Mouse (Mus musculus): ENCODE data around the gene Chrna5. TPM values are rescaled to one million over a fixed set of nuclear protein-coding genes. Genes with fewer than 3 reads are reported as not detected.
A peak's percentile ranks its signal among the peaks of the same experiment; 100 is the strongest.

Chrna5 gene
- polyA plus RNA-seq, 1 experiment from 2014 or later = 1.2 TPM

DNA sequence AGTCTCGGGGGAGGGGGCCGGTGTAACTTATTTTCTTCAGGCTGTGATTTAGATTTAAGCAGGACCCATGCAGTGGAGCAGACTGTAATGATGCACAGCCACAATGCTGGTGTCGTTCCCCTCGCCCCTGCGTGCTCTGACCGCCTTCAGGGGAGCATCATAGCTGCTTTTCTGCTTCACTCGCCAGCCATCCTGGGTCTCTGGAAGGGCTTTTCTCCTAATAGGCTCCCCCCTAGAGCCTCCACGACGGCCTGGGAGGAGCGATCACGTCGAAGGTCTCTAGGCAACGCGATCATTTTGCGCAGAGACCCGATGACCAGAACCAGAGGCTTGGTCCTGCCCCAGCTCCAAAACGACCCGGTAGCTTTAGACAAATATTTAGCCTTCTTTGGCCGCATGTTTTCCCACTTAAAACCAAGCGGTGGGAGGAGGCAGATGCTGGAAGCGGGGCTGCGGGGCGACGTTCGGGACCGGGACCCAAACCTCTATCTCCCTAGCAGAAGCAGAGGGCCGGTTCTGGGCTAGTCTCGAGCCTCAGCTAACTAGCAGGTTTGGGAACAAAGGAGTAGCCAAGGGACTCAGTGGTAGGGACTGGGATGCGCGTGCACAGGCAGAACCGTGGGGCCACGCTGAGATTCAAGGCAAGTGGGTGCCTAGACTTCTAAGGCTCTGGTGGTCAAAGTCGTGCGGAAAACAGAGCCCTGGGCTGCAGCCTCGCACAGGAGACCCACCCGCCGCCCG, 45.0 kb downstream of the Chrna5 start:
- ATAC-seq (replicated peaks; ENCODE audit: insufficient number of reproducible peaks, low FRiP score, low TSS enrichment, low read depth) = 0 out of 2 replicates have a peak, but pooled peaks have one; percentile 11
- H3K27me3 ChIP-seq (ENCODE audit: control insufficient read depth, insufficient read depth, low read length) = peaks cover 25% of the 10 kb centered on the region
- H3K27ac ChIP-seq (replicated peaks; ENCODE audit: low read depth, low read length) = no peak overlapping the region

GRCm38 (mm10) chr9:55026275-55026663, 45.6 kb downstream of the Chrna5 start, which contains the start of gene Chrna3:
Chrna3 (minus strand) TSS chr9:55026562.
- Histone ChIP-seq H3K27me3 (ENCODE audit: control insufficient read depth, insufficient read depth, low read length) (peaks cover 25% of the 10 kb centered on the region), H3K4me2 (ENCODE audit: low read depth, low read length) (peak within 1 kb of the TSS; percentile 70), H3K36me3 (replicated peaks; ENCODE audit: control insufficient read depth, insufficient read depth, low read depth, low read length) (no peaks in the 10 kb centered on the region), H3K27ac (replicated peaks; ENCODE audit: low read depth, low read length) (no peak within 1 kb of the TSS), H3K9me3 (replicated peaks; ENCODE audit: control insufficient read depth, low read length) (no peaks in the 10 kb centered on the region), H3K9ac (replicated peaks; ENCODE audit: low read length) (peak within 1 kb of the TSS; percentile 15), H3K4me3 (ENCODE audit: low read depth, low read length) (peak within 1 kb of the TSS; percentile 31), H3K4me1 (ENCODE audit: control insufficient read depth, insufficient read depth, low read length) (no peaks in the 10 kb centered on the region; the same call in 1 of the 2 replicates)
- peak; percentile 47 for ATAC-seq (replicated peaks; ENCODE audit: insufficient number of reproducible peaks, low FRiP score, low TSS enrichment, low read depth)
- peak; percentile 63 for DNase-seq (ENCODE audit: low spot score)
- under 1% methylated on average over 37 of the region's 39 CpGs for WGBS

More for the DNA sequence above, 45.0 kb downstream of the Chrna5 start:
- Histone ChIP-seq H3K4me3 (ENCODE audit: low read depth, low read length) (peak overlapping the region; percentile 31), H3K4me2 (ENCODE audit: low read depth, low read length) (peak overlapping the region; percentile 70), H3K9me3 (replicated peaks; ENCODE audit: control insufficient read depth, low read length) (no peaks in the 10 kb centered on the region), H3K4me1 (ENCODE audit: control insufficient read depth, insufficient read depth, low read length) (no peaks in the 10 kb centered on the region; the same call in 1 of the 2 replicates), H3K9ac (replicated peaks; ENCODE audit: low read length) (peak overlapping the region; percentile 15), H3K36me3 (replicated peaks; ENCODE audit: control insufficient read depth, insufficient read depth, low read depth, low read length) (no peaks in the 10 kb centered on the region)
- no peak for DNase-seq (ENCODE audit: low spot score)
- WGBS = 8% methylated on average over 38 of the region's 38 CpGs

DNA sequence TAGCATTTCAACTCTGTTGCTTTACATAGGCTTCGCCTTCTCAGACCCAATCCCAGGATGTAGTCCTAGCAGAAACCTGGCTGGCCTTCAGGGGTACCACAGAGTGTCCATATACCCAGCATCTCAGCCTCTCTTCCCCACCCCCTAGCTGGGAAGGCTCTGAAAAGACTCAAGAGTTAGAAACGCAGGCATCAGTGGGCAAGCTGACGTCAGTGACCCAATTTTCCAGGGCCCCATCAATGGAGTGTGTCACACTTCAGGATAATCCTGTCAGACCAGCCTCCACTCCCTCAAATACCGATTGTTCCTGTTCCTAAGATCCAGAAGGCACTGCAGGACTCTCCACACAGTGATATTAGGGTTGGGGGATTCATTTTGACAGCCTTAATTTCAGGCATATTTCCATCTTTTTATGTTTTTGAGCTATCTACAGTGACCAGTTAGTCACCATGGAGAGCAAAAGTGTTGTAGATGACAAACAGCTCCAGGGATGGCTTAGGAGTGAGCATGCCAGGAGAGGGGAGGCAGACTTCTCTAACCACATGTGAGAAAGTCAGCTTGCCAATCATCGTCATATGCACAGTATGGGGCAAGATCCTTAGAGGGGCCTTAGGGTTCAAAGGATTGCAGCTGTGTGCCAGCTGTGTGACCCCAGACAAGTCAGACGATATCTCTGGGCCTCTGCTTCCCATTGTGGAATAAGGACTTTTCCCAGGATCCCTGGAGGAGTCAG, 50.9 kb downstream of the Chrna5 start:
- no peaks in the 10 kb centered on the region for H3K9me3 ChIP-seq (replicated peaks; ENCODE audit: control insufficient read depth, low read length)
- WGBS = 41% methylated on average over 6 of the region's 6 CpGs
- no peaks in the 10 kb centered on the region for H3K36me3 ChIP-seq (replicated peaks; ENCODE audit: control insufficient read depth, insufficient read depth, low read depth, low read length)
- H3K9ac ChIP-seq (replicated peaks; ENCODE audit: low read length) = no peak overlapping the region
- H3K4me1 ChIP-seq (ENCODE audit: control insufficient read depth, insufficient read depth, low read length) = no peaks in the 10 kb centered on the region; the same call in 1 of the 2 replicates
- no peak for ATAC-seq (replicated peaks; ENCODE audit: insufficient number of reproducible peaks, low FRiP score, low TSS enrichment, low read depth)
- no peak overlapping the region for H3K27ac ChIP-seq (replicated peaks; ENCODE audit: low read depth, low read length)
- H3K4me2 ChIP-seq (ENCODE audit: low read depth, low read length) = no peak overlapping the region
- H3K27me3 ChIP-seq (ENCODE audit: control insufficient read depth, insufficient read depth, low read length) = peaks cover 1% of the 10 kb centered on the region
- DNase-seq (ENCODE audit: low spot score) = no peak
- no peak overlapping the region for H3K4me3 ChIP-seq (ENCODE audit: low read depth, low read length)

DNA sequence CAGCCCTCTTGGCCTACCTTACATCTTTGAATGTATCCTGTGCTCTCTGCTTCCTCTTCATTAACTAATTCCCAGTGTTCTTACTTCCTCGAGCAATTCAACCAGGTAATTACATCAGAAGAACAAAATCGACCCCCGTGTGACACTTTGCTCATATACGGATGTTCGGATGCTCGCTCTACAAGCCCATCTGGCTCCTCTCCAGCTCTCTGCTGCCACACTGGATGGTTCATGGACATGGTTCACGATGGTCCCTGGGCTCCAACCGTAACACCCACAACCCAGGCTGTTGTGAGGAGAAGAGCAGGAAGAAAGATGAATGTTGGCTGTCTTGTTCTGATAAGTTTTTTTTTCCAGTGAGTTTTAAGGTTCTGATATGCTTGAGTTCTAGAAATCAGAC, 58.3 kb downstream of the Chrna5 start:
- H3K4me3 ChIP-seq (ENCODE audit: low read depth, low read length) = no peak overlapping the region
- H3K4me2 ChIP-seq (ENCODE audit: low read depth, low read length) = no peak overlapping the region
- H3K27ac ChIP-seq (replicated peaks; ENCODE audit: low read depth, low read length) = no peak overlapping the region
- no peak overlapping the region for H3K9ac ChIP-seq (replicated peaks; ENCODE audit: low read length)
- DNase-seq (ENCODE audit: low spot score) = no peak
- no peaks in the 10 kb centered on the region for H3K9me3 ChIP-seq (replicated peaks; ENCODE audit: control insufficient read depth, low read length)
- H3K27me3 ChIP-seq (ENCODE audit: control insufficient read depth, insufficient read depth, low read length) = no peaks in the 10 kb centered on the region
- no peaks in the 10 kb centered on the region for H3K36me3 ChIP-seq (replicated peaks; ENCODE audit: control insufficient read depth, insufficient read depth, low read depth, low read length)
- H3K4me1 ChIP-seq (ENCODE audit: control insufficient read depth, insufficient read depth, low read length) = no peaks in the 10 kb centered on the region
- 81% methylated on average over 8 of the region's 8 CpGs for WGBS
- no peak for ATAC-seq (replicated peaks; ENCODE audit: insufficient number of reproducible peaks, low FRiP score, low TSS enrichment, low read depth)

DNA sequence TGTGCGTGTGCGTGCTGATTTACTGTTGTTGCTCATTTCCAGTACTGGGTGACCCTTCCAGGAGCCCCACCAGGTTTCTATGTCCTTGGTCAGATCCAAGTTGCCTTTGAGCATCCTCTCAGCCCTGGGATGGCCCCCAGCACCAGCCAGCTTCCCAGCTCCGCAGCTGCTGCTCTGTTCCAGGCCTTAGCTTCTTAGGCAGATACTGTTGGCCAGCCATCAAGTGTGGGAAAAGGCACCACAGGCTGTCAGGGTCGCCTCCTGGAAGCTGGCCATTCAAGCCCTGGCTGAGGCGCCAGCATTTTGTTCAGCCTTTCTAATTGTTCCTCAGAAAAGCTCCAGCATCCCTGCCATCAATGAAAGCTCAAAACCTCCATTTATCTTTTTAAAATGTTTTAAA, 59.3 kb downstream of the Chrna5 start:
- H3K9ac ChIP-seq (replicated peaks; ENCODE audit: low read length) = no peak overlapping the region
- H3K4me1 ChIP-seq (ENCODE audit: control insufficient read depth, insufficient read depth, low read length) = no peaks in the 10 kb centered on the region
- 67% methylated on average over 5 of the region's 5 CpGs for WGBS
- H3K36me3 ChIP-seq (replicated peaks; ENCODE audit: control insufficient read depth, insufficient read depth, low read depth, low read length) = no peaks in the 10 kb centered on the region
- ATAC-seq (replicated peaks; ENCODE audit: insufficient number of reproducible peaks, low FRiP score, low TSS enrichment, low read depth) (no peak), DNase-seq (ENCODE audit: low spot score) (no peak)
- H3K27ac ChIP-seq (replicated peaks; ENCODE audit: low read depth, low read length) = no peak overlapping the region
- H3K4me3 ChIP-seq (ENCODE audit: low read depth, low read length) = no peak overlapping the region
- no peak overlapping the region for H3K4me2 ChIP-seq (ENCODE audit: low read depth, low read length)
- no peaks in the 10 kb centered on the region for H3K27me3 ChIP-seq (ENCODE audit: control insufficient read depth, insufficient read depth, low read length)
- no peaks in the 10 kb centered on the region for H3K9me3 ChIP-seq (replicated peaks; ENCODE audit: control insufficient read depth, low read length)

- no peak overlapping the region for H3K9ac ChIP-seq (replicated peaks; ENCODE audit: low read length)
- no peaks in the 10 kb centered on the region for H3K9me3 ChIP-seq (replicated peaks; ENCODE audit: control insufficient read depth, low read length)
- H3K4me1 ChIP-seq (ENCODE audit: control insufficient read depth, insufficient read depth, low read length) = no peaks in the 10 kb centered on the region
- no peak overlapping the region for H3K4me3 ChIP-seq (ENCODE audit: low read depth, low read length)
- no peaks in the 10 kb centered on the region for H3K27me3 ChIP-seq (ENCODE audit: control insufficient read depth, insufficient read depth, low read length)
- no peak overlapping the region for H3K4me2 ChIP-seq (ENCODE audit: low read depth, low read length)
- ATAC-seq (replicated peaks; ENCODE audit: insufficient number of reproducible peaks, low FRiP score, low TSS enrichment, low read depth) = no peak
- WGBS = 71% methylated on average over 2 of the region's 2 CpGs
- H3K36me3 ChIP-seq (replicated peaks; ENCODE audit: control insufficient read depth, insufficient read depth, low read depth, low read length) = no peaks in the 10 kb centered on the region
- H3K27ac ChIP-seq (replicated peaks; ENCODE audit: low read depth, low read length) = no peak overlapping the region
- DNase-seq (ENCODE audit: low spot score) = no peak
Observed at GRCm38 (mm10) chr9:55041389-55041788, 60.7 kb downstream of the Chrna5 start.

- ATAC-seq (replicated peaks; ENCODE audit: insufficient number of reproducible peaks, low FRiP score, low TSS enrichment, low read depth) (no peak), DNase-seq (ENCODE audit: low spot score) (no peak)
- no peak overlapping the region for H3K9ac ChIP-seq (replicated peaks; ENCODE audit: low read length)
- 5% methylated on average over 8 of the region's 8 CpGs for WGBS
- H3K36me3 ChIP-seq (replicated peaks; ENCODE audit: control insufficient read depth, insufficient read depth, low read depth, low read length) = no peaks in the 10 kb centered on the region
- no peaks in the 10 kb centered on the region for H3K9me3 ChIP-seq (replicated peaks; ENCODE audit: control insufficient read depth, low read length)
- no peaks in the 10 kb centered on the region for H3K27me3 ChIP-seq (ENCODE audit: control insufficient read depth, insufficient read depth, low read length)
- no peak overlapping the region for H3K4me3 ChIP-seq (ENCODE audit: low read depth, low read length)
- H3K4me1 ChIP-seq (ENCODE audit: control insufficient read depth, insufficient read depth, low read length) = no peaks in the 10 kb centered on the region
- no peak overlapping the region for H3K4me2 ChIP-seq (ENCODE audit: low read depth, low read length)
- no peak overlapping the region for H3K27ac ChIP-seq (replicated peaks; ENCODE audit: low read depth, low read length)
Observed at GRCm38 (mm10) chr9:55043688-55044087, 63.0 kb downstream of the Chrna5 start.

DNA sequence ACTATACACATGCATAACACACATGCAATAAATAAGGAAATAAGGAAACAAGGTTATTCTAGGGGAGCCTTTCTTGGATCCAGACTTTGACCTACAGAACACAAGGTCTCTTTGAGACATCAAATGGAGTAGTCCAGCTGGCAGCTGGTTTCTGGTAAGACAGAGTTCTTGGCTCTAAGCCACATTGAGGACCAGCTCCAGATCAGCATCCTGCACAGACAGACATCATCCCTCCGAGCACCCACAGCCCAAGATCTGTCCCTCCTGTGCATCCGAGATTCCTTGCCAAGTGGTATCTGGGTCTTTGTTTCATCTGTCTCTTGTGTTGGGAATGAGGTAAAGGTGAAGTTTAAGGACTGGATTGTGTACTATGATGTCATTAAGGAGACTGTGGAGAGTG, 64.3 kb downstream of the Chrna5 start:
- H3K4me2 ChIP-seq (ENCODE audit: low read depth, low read length) = no peak overlapping the region
- WGBS = 80% methylated on average over 2 of the region's 2 CpGs
- H3K27ac ChIP-seq (replicated peaks; ENCODE audit: low read depth, low read length) = no peak overlapping the region
- no peaks in the 10 kb centered on the region for H3K4me1 ChIP-seq (ENCODE audit: control insufficient read depth, insufficient read depth, low read length)
- no peaks in the 10 kb centered on the region for H3K36me3 ChIP-seq (replicated peaks; ENCODE audit: control insufficient read depth, insufficient read depth, low read depth, low read length)
- H3K4me3 ChIP-seq (ENCODE audit: low read depth, low read length) = no peak overlapping the region
- H3K27me3 ChIP-seq (ENCODE audit: control insufficient read depth, insufficient read depth, low read length) = no peaks in the 10 kb centered on the region
- no peak overlapping the region for H3K9ac ChIP-seq (replicated peaks; ENCODE audit: low read length)
- ATAC-seq (replicated peaks; ENCODE audit: insufficient number of reproducible peaks, low FRiP score, low TSS enrichment, low read depth) (no peak), DNase-seq (ENCODE audit: low spot score) (no peak)
- no peaks in the 10 kb centered on the region for H3K9me3 ChIP-seq (replicated peaks; ENCODE audit: control insufficient read depth, low read length)
